Mouse (Mus musculus) MEL (cell line): Measurements from ENCODE around the gene Fam129a. TPM values are rescaled to one million over a fixed set of nuclear protein-coding genes. Genes with fewer than 3 reads are reported as not detected.

Source experiments
- DNase-seq: peaks from one replicate; pipeline ENCODE4 v3.0.0; 2011; ENCODE audit warnings: low read depth, low spot score
- H3K27ac ChIP-seq: 2 replicates; pipeline ENCODE4 v1.5.1; 2012; ENCODE audit warnings: low read depth, mild to moderate bottlenecking, control low read depth, low read length, moderate library complexity; ENCODE audit not compliant: control insufficient read depth
- H3K27me3 ChIP-seq, 2 experiments: fragments of 150-350 bp in 1 of 2; sonication (generic) in 1 of 2; 2 replicates each; pipeline ENCODE4 v1.6.1; 2012; ENCODE audit warnings: low read length in 2 of 2, mild to moderate bottlenecking in 2 of 2, improper control_type of control experiment in 1 of 2, moderate library complexity in 1 of 2; ENCODE audit not compliant: insufficient read depth in 2 of 2, control insufficient read depth in 1 of 2
- H3K36me3 ChIP-seq, 2 experiments: 2 replicates each; pipeline ENCODE4 v1.6.1; 2012 to 2014; ENCODE audit warnings: low read length in 2 of 2, improper control_type of control experiment in 1 of 2, inconsistent platforms in 1 of 2, mild to moderate bottlenecking in 1 of 2; ENCODE audit not compliant: insufficient read depth in 2 of 2, control insufficient read depth in 1 of 2
- H3K4me1 ChIP-seq, 2 experiments: fragments of 150-350 bp in 1 of 2; sonication (generic) in 1 of 2; 2 replicates each; pipeline ENCODE4 v1.6.1; 2012; ENCODE audit warnings: low read length in 2 of 2, improper control_type of control experiment in 1 of 2, mild to moderate bottlenecking in 1 of 2; ENCODE audit not compliant: insufficient read depth in 2 of 2, control insufficient read depth in 1 of 2
- H3K4me3 ChIP-seq, 2 experiments: fragments of 150-350 bp in 1 of 2; sonication (generic) in 1 of 2; 2 replicates each; pipeline ENCODE4 v1.5.1; 2012; ENCODE audit warnings: low read depth in 2 of 2, low read length in 2 of 2, mild to moderate bottlenecking in 2 of 2, moderate library complexity in 2 of 2, control low read depth in 1 of 2, improper control_type of control experiment in 1 of 2; ENCODE audit not compliant: control insufficient read depth in 1 of 2, insufficient read depth in 1 of 2
- H3K79me2 ChIP-seq: 2 replicates; pipeline ENCODE4 v1.6.1; 2012; ENCODE audit warnings: mild to moderate bottlenecking, low read length, moderate library complexity; ENCODE audit not compliant: control insufficient read depth, poor library complexity, insufficient read depth
- H3K9ac ChIP-seq: 2 replicates; pipeline ENCODE4 v1.6.1; 2012; ENCODE audit warnings: low read depth, mild to moderate bottlenecking, control low read depth, low read length, moderate library complexity; ENCODE audit not compliant: control insufficient read depth, poor library complexity, severe bottlenecking
- H3K9me3 ChIP-seq: fragments of 150-350 bp; sonication (generic); replicated peaks from 2 replicates; pipeline ENCODE4 v1.6.1; 2012; ENCODE audit warnings: mild to moderate bottlenecking, low read length, improper control_type of control experiment, moderate library complexity; ENCODE audit not compliant: insufficient read depth
- CTCF ChIP-seq, 3 experiments: IDR thresholded peaks in 2 of 3; conservative IDR thresholded peaks in 1 of 3; 2 replicates each; pipeline ENCODE4 v1.5.1; 2011 to 2012; ENCODE audit warnings: low read length in 3 of 3, low read depth in 2 of 3, mild to moderate bottlenecking in 2 of 3, improper control_type of control experiment in 1 of 3, inconsistent platforms in 1 of 3, mixed read lengths in 1 of 3, moderate library complexity in 1 of 3; ENCODE audit not compliant: control insufficient read depth in 1 of 3, insufficient read depth in 1 of 3, poor library complexity in 1 of 3, severe bottlenecking in 1 of 3
- ELF1 ChIP-seq: IDR thresholded peaks from 2 replicates; pipeline ENCODE4 v1.6.1; 2014; ENCODE audit warnings: low read depth, mild to moderate bottlenecking, inconsistent platforms, low read length, improper control_type of control experiment, moderate library complexity
- EP300 ChIP-seq, 2 experiments: IDR thresholded peaks; 2 replicates each; pipeline ENCODE4 v1.6.1; 2011; ENCODE audit warnings: improper control_type of control experiment in 2 of 2, low read length in 2 of 2, low read depth in 1 of 2, mild to moderate bottlenecking in 1 of 2
- GABPA ChIP-seq: IDR thresholded peaks from 2 replicates; pipeline ENCODE4 v1.6.1; 2012; ENCODE audit warnings: low read depth, mild to moderate bottlenecking, inconsistent platforms, low read length, improper control_type of control experiment, moderate library complexity
- GATA1 ChIP-seq: IDR thresholded peaks from 2 replicates; pipeline ENCODE4 v1.6.1; 2011; ENCODE audit warnings: low read depth, low read length, improper control_type of control experiment
- HCFC1 ChIP-seq: IDR thresholded peaks from 2 replicates; pipeline ENCODE4 v1.6.1; 2012; ENCODE audit warnings: low read depth, mild to moderate bottlenecking, inconsistent platforms, low read length, improper control_type of control experiment, moderate library complexity
- JUND ChIP-seq: IDR thresholded peaks from 2 replicates; pipeline ENCODE4 v1.6.1; 2011; ENCODE audit warnings: low read depth, mild to moderate bottlenecking, improper control_type of control experiment, low read length
- MEF2A ChIP-seq: IDR thresholded peaks from 2 replicates; pipeline ENCODE4 v1.6.1; 2014; ENCODE audit warnings: low read depth, mild to moderate bottlenecking, inconsistent platforms, low read length, improper control_type of control experiment; ENCODE audit not compliant: poor library complexity, insufficient replicate concordance, severe bottlenecking; ENCODE audit errors: extremely low read depth
- MYB ChIP-seq: IDR thresholded peaks from 2 replicates; pipeline ENCODE4 v1.6.1; 2011; ENCODE audit warnings: mild to moderate bottlenecking, low read depth, low read length, improper control_type of control experiment
- NELFE ChIP-seq: IDR thresholded peaks from 2 replicates; pipeline ENCODE4 v1.6.1; 2011; ENCODE audit warnings: low read depth, low read length, improper control_type of control experiment
- NRF1 ChIP-seq: IDR thresholded peaks from 2 replicates; pipeline ENCODE4 v1.6.1; 2014; ENCODE audit warnings: low read depth, mild to moderate bottlenecking, inconsistent platforms, low read length, improper control_type of control experiment, moderate library complexity; ENCODE audit not compliant: poor library complexity, insufficient read depth, severe bottlenecking
- POLR2A ChIP-seq, 2 experiments: IDR thresholded peaks; 2 replicates each; pipeline ENCODE4 v1.6.1; 2011 to 2012; ENCODE audit warnings: low read length in 2 of 2, mild to moderate bottlenecking in 2 of 2, control low read depth in 1 of 2, improper control_type of control experiment in 1 of 2, low read depth in 1 of 2, moderate library complexity in 1 of 2; ENCODE audit not compliant: control insufficient read depth in 1 of 2, insufficient read depth in 1 of 2, poor library complexity in 1 of 2
- SIN3A ChIP-seq: IDR thresholded peaks from 2 replicates; pipeline ENCODE4 v1.6.1; 2012; ENCODE audit warnings: low read length, improper control_type of control experiment, inconsistent platforms
- SMC3 ChIP-seq: IDR thresholded peaks from 2 replicates; pipeline ENCODE4 v1.6.1; 2011; ENCODE audit warnings: low read depth, low read length, improper control_type of control experiment
- TAL1 ChIP-seq: IDR thresholded peaks from 2 replicates; pipeline ENCODE4 v1.6.1; 2012; ENCODE audit warnings: mild to moderate bottlenecking, inconsistent platforms, low read length, moderate library complexity, mixed read lengths
- TBP ChIP-seq: IDR thresholded peaks from 2 replicates; pipeline ENCODE4 v1.8.0; 2011; ENCODE audit warnings: low read depth, low read length, improper control_type of control experiment
- TCF12 ChIP-seq: IDR thresholded peaks from 2 replicates; pipeline ENCODE4 v1.6.1; 2014; ENCODE audit warnings: low read depth, mild to moderate bottlenecking, inconsistent platforms, low read length, improper control_type of control experiment, moderate library complexity
- ZC3H11A ChIP-seq: IDR thresholded peaks from 2 replicates; pipeline ENCODE4 v1.6.1; 2012; ENCODE audit warnings: low read depth, mild to moderate bottlenecking, inconsistent platforms, low read length, improper control_type of control experiment
- ZMIZ1 ChIP-seq: IDR thresholded peaks from 2 replicates; pipeline ENCODE4 v1.6.1; 2012; ENCODE audit warnings: low read depth, mild to moderate bottlenecking, inconsistent platforms, low read length, improper control_type of control experiment, moderate library complexity
- polyA plus RNA-seq, 2 experiments: library from polyadenylated mRNA; stranded (reverse) in 1 of 2; unstranded in 1 of 2; fragments of >175 nt in 1 of 2; fragments of >200 nt in 1 of 2; gene quantifications; 2 replicates each; pipeline versions ENCODE4 v1.2.1 to v1.2.4; 2012; ENCODE audit warnings: low replicate concordance in 2 of 2, low read depth in 1 of 2; ENCODE audit not compliant: insufficient read length in 2 of 2, insufficient read depth in 1 of 2, missing spikeins in 1 of 2
- total RNA-seq: library from RNA; depleted of rRNA; stranded (reverse); fragments of 300-350 nt; gene quantifications from 2 replicates; pipeline ENCODE4 v1.2.3, GENCODE M21; 2012

Gene Fam129a
- total and polyA plus RNA-seq, 3 experiments: 3.1 to 67.5 (median 8.8) TPM

- DNase-seq: no peak
- Histone ChIP-seq H3K36me3 (peaks cover 0 to 11% of the 10 kb centered on the region in 2 experiments; a peak in 3 of 4 replicates), H3K79me2 (no peaks in the 10 kb centered on the region), H3K4me1 (0 out of 4 replicates have a peak, but pooled peaks cover 0 to 2% of the 10 kb centered on the region in 2 experiments), H3K27ac (no peak overlapping the region), H3K27me3 (no peaks in the 10 kb centered on the region), H3K4me3 (no peak overlapping the region), H3K9me3 (no peaks in the 10 kb centered on the region), H3K9ac (no peak overlapping the region)
- TF ChIP-seq ELF1 (no peak), SMC3 (peak; percentile 13; the same call in 1 of the 2 replicates), CTCF (IDR thresholded peaks at IDR 0.05 in 2 of 3, conservative IDR thresholded peaks at IDR 0.05 in 1 of 3; ENCODE audit: control insufficient read depth in 1 of 3, insufficient read depth in 1 of 3, low read depth in 2 of 3, low read length in 3 of 3, poor library complexity in 1 of 3, severe bottlenecking in 1 of 3) (peak in 1 of 3 experiments; percentile 8; a peak in 1 of 6 replicates)
Observed at GRCm38 (mm10) chr1:151716024-151716710, 145.2 kb downstream of the Fam129a start.

DNA sequence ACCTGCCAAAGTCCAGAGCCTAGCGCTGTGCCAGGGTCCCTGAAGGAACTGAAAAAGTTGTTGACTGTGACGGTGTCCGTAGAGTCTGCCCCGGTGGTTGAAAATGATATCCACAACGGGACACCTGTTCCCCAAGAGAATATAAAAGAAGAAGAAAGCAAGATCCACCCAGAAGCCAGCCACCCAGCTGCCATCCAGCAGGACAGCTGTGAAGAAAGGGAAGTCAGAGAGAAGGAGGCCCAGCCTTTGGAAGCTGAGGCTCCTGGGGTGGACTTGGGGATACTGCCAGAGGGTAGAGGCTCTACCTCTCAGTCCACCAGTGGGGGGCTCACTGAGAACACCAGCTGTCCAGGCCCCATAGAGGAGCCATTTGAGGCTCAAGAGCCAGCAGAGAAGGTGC lies 146.6 kb downstream of the Fam129a start:
- Histone ChIP-seq H3K36me3 (peaks cover 0 to 11% of the 10 kb centered on the region in 2 experiments; a peak in 3 of 4 replicates), H3K4me1 (0 out of 4 replicates have a peak, but pooled peaks cover 0 to 2% of the 10 kb centered on the region in 2 experiments), H3K27me3 (no peaks in the 10 kb centered on the region), H3K9me3 (no peaks in the 10 kb centered on the region), H3K79me2 (no peaks in the 10 kb centered on the region), H3K27ac (no peak overlapping the region), H3K4me3 (no peak overlapping the region), H3K9ac (no peak overlapping the region)
- no peak for DNase-seq
- TF ChIP-seq HCFC1: no peak
- no peak for TF ChIP-seq SMC3
- no peak for TF ChIP-seq TCF12
- no peak for TF ChIP-seq ZMIZ1
- no peak for TF ChIP-seq MEF2A
- TF ChIP-seq GABPA: no peak
- no peak for TF ChIP-seq MYB
- no peak for TF ChIP-seq POLR2A (IDR thresholded peaks at IDR 0.05; ENCODE audit: control insufficient read depth in 1 of 2, insufficient read depth in 1 of 2, low read depth in 1 of 2, low read length in 2 of 2, poor library complexity in 1 of 2)
- TF ChIP-seq ZC3H11A: no peak
- no peak for TF ChIP-seq NELFE
- TF ChIP-seq ELF1: no peak
- no peak for TF ChIP-seq GATA1
- no peak for TF ChIP-seq SIN3A
- no peak for TF ChIP-seq JUND
- no peak for TF ChIP-seq EP300 (IDR thresholded peaks at IDR 0.05; ENCODE audit: low read depth in 1 of 2, low read length in 2 of 2)
- no peak for TF ChIP-seq TBP
- no peak for TF ChIP-seq NRF1
- TF ChIP-seq TAL1: no peak
